8 mouse cellular contexts compared by ENCODE assay signal in the genomic region with DNA sequence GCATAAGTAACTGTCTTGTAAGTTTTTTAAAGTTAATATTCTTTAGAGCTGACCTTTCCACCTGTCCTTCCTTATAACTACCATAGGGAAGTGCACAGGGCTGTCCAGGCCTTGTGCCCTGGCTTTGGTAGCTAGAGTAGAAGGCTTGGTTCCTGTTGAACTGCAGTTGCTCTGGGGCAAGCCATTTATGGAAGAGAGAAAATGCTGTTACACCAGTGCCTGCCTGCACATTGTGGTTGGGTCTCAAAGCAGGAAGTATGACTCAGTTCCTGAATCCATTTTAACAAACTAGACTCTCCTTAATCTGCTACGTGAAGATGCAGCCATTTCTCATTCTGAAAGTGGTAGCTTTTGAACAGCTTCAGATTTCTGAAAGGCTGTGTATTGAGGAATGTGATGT. TPM values are rescaled to one million over a fixed set of nuclear protein-coding genes. Genes with fewer than 3 reads are reported as not detected.
DNase-seq lines count a peak whose midpoint lies in the region; TF ChIP-seq lines count a peak whose summit lies in the region.

No protein-coding gene starts in this region.

- DNase-seq in layer of hippocampus, adult 2 months (ENCODE audit: low spot score in 2 of 2) = no peak
- no peak for DNase-seq in layer of hippocampus, adult 9-10 months (ENCODE audit: low spot score)
- peak; percentile 69 to 86 for DNase-seq in heart, adult 9 months (ENCODE audit: low spot score in 2 of 2)
- peak; percentile 53 for DNase-seq in kidney, postnatal 10 days
- no peak for DNase-seq in ovary, postnatal 36 days (ENCODE audit: low spot score)
- DNase-seq in embryo, embryonic 10.5 days (ENCODE audit: low spot score) = no peak
- no peak for DNase-seq in retina, embryonic 14.5 days (ENCODE audit: low spot score)

- H3K36me3 ChIP-seq in megakaryocyte, embryonic 14.5 days (replicated peaks; ENCODE audit: low read length) = peaks cover 92% of the 10 kb centered on the region

- no peaks in the 10 kb centered on the region for H3K27me3 ChIP-seq in megakaryocyte, embryonic 14.5 days (replicated peaks)

- H3K9me3 ChIP-seq in megakaryocyte, embryonic 14.5 days = no peaks in the 10 kb centered on the region

- no peak for TF ChIP-seq CTCF in layer of hippocampus, adult 2 months (conservative IDR thresholded peaks at IDR 0.05)

- no peak overlapping the region for H3K4me3 ChIP-seq in layer of hippocampus, adult 2 months
- peak overlapping the region; percentile 89 for H3K4me3 ChIP-seq in megakaryocyte, embryonic 14.5 days (replicated peaks)

- H3K4me1 ChIP-seq in megakaryocyte, embryonic 14.5 days = peaks cover 94% of the 10 kb centered on the region

- H3K27ac ChIP-seq in layer of hippocampus, adult 2 months = peak overlapping the region; percentile 61

RNA-seq across cellular contexts. Expression of a gene that starts 12.9 kb away (rescaled TPM):
- total RNA-seq in layer of hippocampus, adult 2 months (2021) = 100 to 1,000 TPM; 393 to 396 TPM
- 817 and 1,833 TPM in 2 replicates for polyA plus RNA-seq in megakaryocyte, embryonic 14.5 days (2012; ENCODE audit: insufficient read depth, low replicate concordance)

RNA-seq across cellular contexts. Expression of a gene that starts 29.6 kb away (rescaled TPM):
- total RNA-seq in layer of hippocampus, adult 2 months (2021) = not detected
- 0.28 TPM in 1 of 2 replicates, not detected in the other for polyA plus RNA-seq in megakaryocyte, embryonic 14.5 days (2012; ENCODE audit: insufficient read depth, low replicate concordance)

RNA-seq across cellular contexts. Expression of a gene that starts 35.7 kb away (rescaled TPM):
- total RNA-seq in layer of hippocampus, adult 2 months (2021) = 100 to 1,000 TPM; 153 to 155 TPM
- polyA plus RNA-seq in megakaryocyte, embryonic 14.5 days (2012; ENCODE audit: insufficient read depth, low replicate concordance) = 180 and 228 TPM in 2 replicates

RNA-seq across cellular contexts. Expression of a gene that starts 35.9 kb away (rescaled TPM):
- 100 to 1,000 TPM; 171 to 185 TPM for total RNA-seq in layer of hippocampus, adult 2 months (2021)
- polyA plus RNA-seq in megakaryocyte, embryonic 14.5 days (2012; ENCODE audit: insufficient read depth, low replicate concordance) = 113 and 116 TPM in 2 replicates

RNA-seq across cellular contexts. Expression of a gene that starts 54.4 kb away (rescaled TPM):
- not detected for total RNA-seq in layer of hippocampus, adult 2 months (2021)
- polyA plus RNA-seq in megakaryocyte, embryonic 14.5 days (2012; ENCODE audit: insufficient read depth, low replicate concordance) = not detected in 2 replicates

Comparison
In these comparisons a context has a peak if more than half of its experiments do, and no peak if none do; other contexts are left out.
1. DNase-seq: peak in heart, adult 9 months (2 of 2) and kidney, postnatal 10 days (single experiment); none in layer of hippocampus, adult 2 months (0 of 2), layer of hippocampus, adult 9-10 months (single experiment), ovary, postnatal 36 days (single experiment), embryo, embryonic 10.5 days (single experiment) and retina, embryonic 14.5 days (single experiment).